ENCODE assay signal across 19 mouse cellular contexts in the genomic region with DNA sequence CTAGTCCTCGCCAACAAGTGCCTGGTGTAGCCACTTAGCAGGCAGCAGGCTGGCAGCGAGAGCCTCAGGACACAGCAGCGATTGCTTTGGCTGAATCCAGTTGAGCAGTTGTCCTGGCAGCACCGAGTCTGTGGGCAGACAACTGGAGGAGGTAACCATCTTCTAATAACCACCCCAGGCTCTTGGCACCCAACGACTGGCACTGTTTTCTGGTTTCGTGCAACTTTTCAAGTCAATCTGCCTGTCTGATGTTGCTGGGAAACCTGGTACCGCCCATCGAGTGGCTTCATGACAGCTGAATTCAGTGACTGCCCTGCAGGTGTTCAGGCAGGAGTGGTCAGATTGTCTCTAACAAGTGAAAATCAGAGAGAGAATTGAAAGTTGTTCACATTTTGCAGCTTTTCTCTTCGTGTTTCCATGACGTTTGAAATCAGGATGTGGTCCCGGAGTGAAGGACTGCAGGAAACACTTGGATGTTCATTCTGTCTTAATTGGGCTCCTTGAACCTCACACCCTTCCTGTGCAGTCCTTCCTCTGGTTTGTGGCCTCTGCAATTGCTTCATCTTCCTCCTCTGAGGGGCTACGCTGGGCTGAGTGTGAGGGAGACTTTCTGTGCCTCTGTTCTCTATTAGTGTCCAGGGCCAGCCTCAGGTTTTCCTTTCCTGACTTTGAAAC. TPM values are rescaled to one million over a fixed set of nuclear protein-coding genes. Genes with fewer than 3 reads are reported as not detected.
DNase-seq lines count a peak whose midpoint lies in the region; ATAC-seq and TF ChIP-seq lines count a peak whose summit lies in the region.
"Had no signal": no experiment of that assay in that cellular context is flagged by ENCODE, and none has a peak within 500 bp of the region (broad histone marks: within the 10 kb centered on the region; RNA-seq: fewer than 3 reads in every experiment).

No protein-coding gene starts in this region.

- 79% methylated on average over 12 of the region's 12 CpGs for WGBS in forebrain, postnatal 0 days
- WGBS in forebrain, embryonic 11.5 days, result 85% methylated on average over 12 of the region's 12 CpGs

- no peak overlapping the region for H3K9ac ChIP-seq in forebrain, postnatal 0 days
- H3K9ac ChIP-seq in forebrain, embryonic 11.5 days (ENCODE audit: low read length), result no peak overlapping the region

- H3K9me3 ChIP-seq in forebrain, postnatal 0 days (ENCODE audit: low read length), result no peaks in the 10 kb centered on the region
- no peaks in the 10 kb centered on the region for H3K9me3 ChIP-seq in forebrain, embryonic 11.5 days (ENCODE audit: control insufficient read depth, low read length)
- H3K9me3 ChIP-seq: embryonic facial prominence, embryonic 10.5 days; hindbrain, embryonic 10.5 days had no signal

- ATAC-seq in forebrain, postnatal 0 days, result 0 out of 2 replicates have a peak, but pooled peaks have one; percentile 18
- ATAC-seq in forebrain, embryonic 11.5 days (replicated peaks; ENCODE audit: low FRiP score), result no peak
- peak; percentile 97 for ATAC-seq in granulocyte monocyte progenitor cell, adult 5-6 weeks (replicated peaks; ENCODE audit: poor library complexity, severe bottlenecking)

- no peaks in the 10 kb centered on the region for H3K4me1 ChIP-seq in forebrain, postnatal 0 days (ENCODE audit: insufficient read depth)
- no peaks in the 10 kb centered on the region for H3K4me1 ChIP-seq in forebrain, embryonic 11.5 days (replicated peaks; ENCODE audit: control insufficient read depth, insufficient read depth, low read length)
- H3K4me1 ChIP-seq: embryonic facial prominence, embryonic 10.5 days; hindbrain, embryonic 10.5 days had no signal

- no peaks in the 10 kb centered on the region for H3K36me3 ChIP-seq in forebrain, postnatal 0 days (ENCODE audit: insufficient read depth)
- H3K36me3 ChIP-seq in forebrain, embryonic 11.5 days (ENCODE audit: control insufficient read depth, insufficient read depth, low read length), result no peaks in the 10 kb centered on the region
- H3K36me3 ChIP-seq: embryonic facial prominence, embryonic 10.5 days; hindbrain, embryonic 10.5 days had no signal

- no peak for TF ChIP-seq CTCF in forebrain, postnatal 0 days (IDR thresholded peaks at IDR 0.05; ENCODE audit: low read depth)

- no peak overlapping the region for H3K4me2 ChIP-seq in forebrain, postnatal 0 days (ENCODE audit: low read depth)
- no peak overlapping the region for H3K4me2 ChIP-seq in forebrain, embryonic 11.5 days (ENCODE audit: low read depth, low read length, severe bottlenecking)
- H3K4me2 ChIP-seq: midbrain, embryonic 11.5 days had no signal

- H3K4me3 ChIP-seq in forebrain, postnatal 0 days (ENCODE audit: low read depth, low read length), result no peak overlapping the region
- no peak overlapping the region for H3K4me3 ChIP-seq in forebrain, embryonic 11.5 days (ENCODE audit: low read depth, low read length)
- H3K4me3 ChIP-seq: embryonic facial prominence, embryonic 10.5 days; erythroblast, embryonic 14.5 days; hindbrain, embryonic 10.5 days had no signal

- no peaks in the 10 kb centered on the region for H3K27me3 ChIP-seq in forebrain, postnatal 0 days (ENCODE audit: insufficient read depth, low read length)
- no peaks in the 10 kb centered on the region for H3K27me3 ChIP-seq in forebrain, embryonic 11.5 days (ENCODE audit: control insufficient read depth, insufficient read depth, low read length)

- DNase-seq in forebrain, postnatal 0 days, result no peak
- DNase-seq in forebrain, embryonic 11.5 days (ENCODE audit: low spot score), result no peak
- DNase-seq in right cerebral cortex, postnatal 10 days (ENCODE audit: low spot score in 2 of 2), result peak; percentile 20 to 23
- DNase-seq in right cerebral cortex, postnatal 25 days, result no peak
- no peak for DNase-seq in neural tube, embryonic 10.5 days (ENCODE audit: extremely low spot score, low spot score)
- DNase-seq in left cerebral cortex, adult 18-20 months (ENCODE audit: low spot score in 2 of 2), result no peak
- DNase-seq in urinary bladder, postnatal 14 days (ENCODE audit: low spot score), result no peak
- DNase-seq: adrenal gland, postnatal 14 days; gastrocnemius, postnatal 25 days; kidney, adult 11 months; kidney, postnatal 36 days; lung, postnatal 14 days; right cerebral cortex, postnatal 4 days; thymus, adult 18-20 months had no signal

- H3K27ac ChIP-seq in forebrain, postnatal 0 days (ENCODE audit: low read depth, low read length), result no peak overlapping the region
- no peak overlapping the region for H3K27ac ChIP-seq in forebrain, embryonic 11.5 days (ENCODE audit: low read depth, low read length)
- H3K27ac ChIP-seq: embryonic facial prominence, embryonic 10.5 days; hindbrain, embryonic 10.5 days had no signal

RNA-seq across cellular contexts. Expression of gene Cdkn2b, which starts 58.1 kb away (rescaled TPM):
- total RNA-seq in forebrain, postnatal 0 days (2014; rRNA removed), result 0.54 and 1.5 TPM in 2 replicates
- polyA plus RNA-seq in forebrain, postnatal 0 days (2015; fragmentation: Nextera tagmentation; extraction: Ambion mirVana), result 2.0 and 2.3 TPM in 2 replicates
- 0.19 and 0.31 TPM in 2 replicates for polyA plus RNA-seq in forebrain, embryonic 11.5 days (2014; fragmentation: Nextera tagmentation; extraction: Ambion mirVana)
- total RNA-seq in granulocyte monocyte progenitor cell, adult 5-6 weeks (2014; fragmentation: Nextera tagmentation), result not detected in 2 replicates
- total RNA-seq in granulocyte monocyte progenitor cell, adult 5-6 weeks (2017), result not detected in 2 replicates
- total RNA-seq in left cerebral cortex, adult 18-20 months (2021), result 1 to 10 TPM; 1.2 to 1.6 TPM
- polyA plus RNA-seq: erythroblast, embryonic 14.5 days; midbrain, embryonic 11.5 days had no signal

Comparison
In these comparisons a context has a peak if more than half of its experiments do, and no peak if none do; other contexts are left out.
1. DNase-seq: peak in right cerebral cortex, postnatal 10 days (2 of 2); none in forebrain, postnatal 0 days (single experiment), forebrain, embryonic 11.5 days (single experiment), right cerebral cortex, postnatal 25 days (single experiment), neural tube, embryonic 10.5 days (single experiment), left cerebral cortex, adult 18-20 months (0 of 2) and urinary bladder, postnatal 14 days (single experiment).